Mouse (Mus musculus) layer of hippocampus, postnatal 10 days (tissue): ENCODE measurements around the gene Sema4a. TPM values are rescaled to one million over a fixed set of nuclear protein-coding genes. Genes with fewer than 3 reads are reported as not detected.

ENCODE experiments used
- DNase-seq, 2 experiments: peaks; one replicate each; pipeline ENCODE4 v3.0.0; 2021; ENCODE audit warnings: low spot score in 2 of 2
- long read RNA-seq: library from polyadenylated mRNA; stranded (forward); transcript quantifications from one replicate; pipeline ENCODE4 v2.0.0, GENCODE M21; 2023
- total RNA-seq, 2 experiments: library from RNA; stranded (reverse); gene quantifications; 2 replicates each; pipeline ENCODE4 v1.2.3; 2021

The Sema4a gene
- total RNA-seq, result 10 to 100 TPM; 39.6 to 42.8 TPM
- long read RNA-seq, transcript Sema4a-213 (15 exons, 3,125 nt), result major isoform, 10 of 29 reads
- long read RNA-seq, partial matches to known transcripts, result 2 of 29 reads
- long read RNA-seq, other reads (novel, unspliced or antisense), result 10 of 29 reads

DNA sequence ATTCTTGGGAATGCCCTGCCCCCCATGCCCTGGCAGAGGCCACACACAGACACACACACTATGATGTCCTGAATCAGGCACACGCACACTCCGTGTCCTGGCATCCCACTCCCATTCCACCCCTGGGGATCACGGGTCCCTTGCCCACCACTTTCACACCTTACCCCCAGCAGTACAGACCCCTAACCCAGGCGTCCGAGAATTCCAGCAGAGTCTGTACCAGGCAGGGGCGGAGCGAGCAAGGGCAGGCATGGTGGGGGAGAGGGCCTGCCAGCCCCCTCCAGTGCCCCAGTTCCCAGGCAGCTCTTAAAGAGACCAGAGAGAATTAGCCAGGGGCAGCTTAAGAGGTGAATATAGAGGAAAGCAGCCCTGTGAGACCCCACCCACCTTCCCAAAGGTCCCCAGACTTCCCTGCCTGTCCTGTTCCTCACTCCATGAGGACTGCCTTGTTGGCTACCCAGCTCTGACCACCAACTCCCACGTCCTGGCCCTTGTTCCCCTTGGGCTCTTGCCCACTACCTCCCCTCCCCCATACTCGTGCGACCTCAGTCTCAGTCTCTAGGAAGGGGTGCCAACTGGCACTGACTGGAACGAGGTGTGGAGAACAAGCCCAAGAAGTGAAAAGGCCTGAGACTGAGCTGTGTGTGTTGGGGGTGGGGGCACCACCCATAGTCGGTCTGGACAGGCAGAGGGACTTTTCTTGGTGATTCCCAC, at the start of gene Sema4a:
Gene Sema4a, minus strand, starts transcription at position 200 of the 714 bp plus-strand sequence.
- DNase-seq, result peak; percentile 57 to 69

GRCm38 (mm10) chr3:88509692-88510420, 48.9 kb upstream of the Sema4a start, which contains the start of gene Lmna:
Lmna (minus strand) TSS chr3:88509956.
- peak; percentile 86 to 90 for DNase-seq

DNA sequence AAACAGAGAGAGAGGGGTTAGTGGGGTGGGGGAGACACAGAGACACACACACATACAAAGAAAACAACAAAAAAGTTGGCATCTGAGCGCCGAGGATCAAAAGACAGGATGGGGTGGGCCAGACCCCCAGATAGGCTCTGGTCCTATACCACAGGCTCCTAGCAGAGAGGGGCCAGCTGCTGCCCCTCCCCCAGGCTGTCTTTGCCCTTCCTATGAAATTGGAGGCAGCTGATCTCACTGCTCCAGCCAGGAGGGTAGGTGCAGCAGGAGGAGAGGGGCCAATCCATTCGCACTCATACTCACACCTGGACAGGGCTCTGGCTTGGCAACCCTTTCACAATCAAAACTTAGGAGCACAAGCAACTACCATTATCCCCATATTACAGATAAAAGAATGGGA, 48.3 kb upstream of the Sema4a start:
- no peak for DNase-seq

- no peak for DNase-seq
These were observed 44.8 kb upstream of the Sema4a start for GRCm38 (mm10) chr3:88505765-88506164.

GRCm38 (mm10) chr3:88505081-88505480, 44.1 kb upstream of the Sema4a start:
- DNase-seq, result no peak

- no peak for DNase-seq
These were observed 43.1 kb upstream of the Sema4a start for GRCm38 (mm10) chr3:88503881-88504746.

DNA sequence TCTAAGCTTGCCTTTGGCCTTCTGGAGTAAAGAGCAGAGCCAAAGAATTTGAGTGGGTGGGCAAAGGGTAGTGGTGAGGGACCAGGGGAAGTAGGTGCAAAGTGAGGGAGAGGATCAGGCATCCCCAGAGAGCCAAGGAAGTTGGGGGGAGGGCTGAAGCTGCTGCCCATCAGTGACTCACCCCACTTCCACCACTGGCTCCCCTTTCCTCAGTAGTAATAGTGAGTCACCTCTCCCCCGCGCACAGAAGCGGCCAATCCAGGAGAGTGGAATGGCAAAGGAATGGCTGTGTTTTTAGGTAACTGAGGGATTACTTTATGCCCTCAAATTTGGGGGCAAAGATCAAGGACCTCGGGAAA, 42.5 kb upstream of the Sema4a start:
- DNase-seq, result no peak

DNA sequence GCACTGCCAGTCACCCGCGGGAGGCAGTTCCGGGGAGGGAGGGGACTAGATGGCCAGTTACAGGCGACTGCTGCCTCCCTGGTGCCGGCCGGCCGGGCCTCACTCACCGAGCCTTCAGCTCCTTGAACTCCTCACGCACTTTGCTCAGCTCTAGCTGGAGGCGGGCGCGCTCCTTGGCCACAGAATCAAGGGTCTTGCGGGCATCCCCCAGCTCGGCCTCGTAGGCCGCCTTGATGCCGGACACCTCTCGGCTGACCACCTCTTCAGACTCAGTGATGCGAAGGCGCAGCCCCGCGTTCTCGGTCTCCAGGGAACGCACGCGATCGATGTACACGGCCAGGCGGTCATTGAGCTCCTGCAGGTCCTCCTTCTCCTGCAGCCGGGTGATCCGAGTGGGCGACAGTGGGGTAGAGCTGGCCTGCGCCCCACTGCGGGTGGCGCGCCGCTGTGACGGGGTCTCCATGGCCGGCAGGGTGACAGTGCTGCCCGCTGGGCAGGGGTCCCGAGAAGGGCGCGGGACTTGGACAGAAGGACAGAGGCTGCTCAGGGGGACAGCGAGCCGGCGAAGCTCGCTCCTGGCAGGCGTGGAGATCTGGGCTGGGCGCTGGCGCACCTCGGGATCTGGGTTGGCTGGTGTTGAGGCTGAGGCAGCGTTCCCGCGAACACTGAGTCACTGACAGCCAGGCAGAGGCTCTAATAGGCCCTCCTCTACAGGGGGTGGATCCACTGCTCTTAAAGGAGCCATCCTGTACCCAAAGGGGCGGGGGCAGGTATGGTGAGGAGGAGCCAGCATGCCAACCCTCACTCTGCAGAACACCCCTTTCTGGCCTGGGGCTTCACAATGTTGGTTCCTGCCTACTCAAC, 41.9 kb upstream of the Sema4a start:
- DNase-seq, result peak; percentile 86 to 91

- DNase-seq, result peak in 1 of 2 experiments; percentile 35
These were observed 41.1 kb upstream of the Sema4a start for GRCm38 (mm10) chr3:88502031-88502571.

DNA sequence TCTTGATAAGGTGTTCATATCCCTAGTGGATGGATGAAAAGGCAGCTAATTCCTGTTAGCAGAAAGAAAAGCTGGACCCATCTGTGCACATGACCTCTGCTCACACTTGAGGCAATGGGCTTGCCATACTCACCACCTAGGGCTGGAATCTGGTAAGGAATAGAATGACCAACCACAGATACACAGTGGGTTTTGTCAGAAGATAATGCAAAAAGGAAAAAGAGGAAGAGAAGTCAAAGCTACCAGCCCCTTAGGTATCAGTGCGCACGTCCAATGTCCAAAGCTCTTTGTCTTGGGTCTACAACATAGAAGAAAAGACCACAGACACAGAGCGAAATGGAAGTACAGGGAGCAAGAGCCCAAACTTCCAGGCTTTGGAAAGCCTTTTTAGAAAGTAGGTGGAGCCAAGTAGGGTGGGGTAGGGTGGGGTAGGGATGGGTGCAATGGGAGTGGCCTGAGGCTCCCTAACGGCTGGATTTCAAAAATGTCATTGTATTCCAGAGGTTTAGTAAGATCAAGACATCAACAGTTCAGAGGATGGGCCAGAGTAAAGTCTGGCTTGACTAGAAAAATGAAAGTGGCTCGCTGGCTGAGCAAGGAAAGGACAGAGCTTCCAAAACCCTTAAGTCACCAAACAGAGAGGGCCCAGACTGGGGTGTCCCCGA, 40.5 kb upstream of the Sema4a start:
- no peak for DNase-seq

DNA sequence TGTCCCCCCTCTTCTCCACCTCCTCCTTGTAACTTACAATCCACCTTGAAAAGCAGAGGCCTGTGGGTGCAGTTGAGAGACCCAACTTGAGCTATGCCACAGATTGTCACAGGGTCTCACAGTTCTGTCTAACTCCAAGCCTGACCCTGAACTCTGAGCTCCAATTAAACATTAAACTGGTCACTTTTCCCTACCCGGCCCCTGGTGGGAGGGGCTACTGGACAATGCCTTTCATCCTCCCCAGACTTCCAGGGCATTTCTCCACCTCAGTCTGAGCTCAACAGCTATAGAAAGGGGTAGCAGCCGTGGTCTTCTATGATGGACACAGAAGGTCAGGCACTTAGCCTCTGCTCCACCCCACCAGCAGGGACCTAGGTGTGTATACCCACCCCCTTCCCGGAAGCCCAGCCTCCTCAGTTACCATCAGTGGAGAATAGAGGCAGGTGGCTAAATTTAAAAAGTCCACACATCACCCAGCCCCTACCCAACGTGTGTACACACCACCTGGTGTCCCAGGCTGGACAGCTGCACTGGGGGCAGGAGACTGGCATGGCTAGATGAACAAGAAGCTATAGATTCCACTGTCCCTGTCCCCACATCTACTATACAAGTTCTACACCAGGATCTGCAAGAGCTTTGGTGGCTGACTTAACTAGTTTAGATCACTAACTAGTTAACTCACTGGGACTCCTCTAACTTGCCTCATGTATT, 39.8 kb upstream of the Sema4a start:
- DNase-seq, result no peak

- DNase-seq, result no peak
These were observed 39.1 kb upstream of the Sema4a start for GRCm38 (mm10) chr3:88500087-88500486.

DNA sequence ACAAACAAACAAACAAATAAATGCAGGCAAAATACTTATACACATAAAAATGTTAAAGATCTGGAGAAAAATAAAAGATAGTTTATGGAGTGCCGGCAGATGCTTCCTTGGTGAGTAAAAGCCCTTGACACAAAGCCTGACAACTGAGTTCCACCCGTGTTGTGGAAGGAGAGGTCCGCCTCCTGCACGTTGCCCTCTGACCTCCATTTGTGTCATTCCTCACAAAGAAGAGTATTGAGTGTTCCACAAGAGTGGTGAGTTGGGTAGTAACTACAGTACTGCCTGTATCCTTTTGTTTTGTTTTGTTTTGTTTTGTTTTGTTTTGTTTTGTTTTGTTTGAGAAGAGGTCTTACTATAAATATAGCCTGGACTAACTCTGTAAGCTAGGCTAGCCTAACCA, 38.6 kb upstream of the Sema4a start:
- no peak for DNase-seq

- no peak for DNase-seq
These were observed 34.9 kb upstream of the Sema4a start for GRCm38 (mm10) chr3:88495741-88496415.

- DNase-seq, result peak in 1 of 2 experiments; percentile 55
These were observed 34.0 kb upstream of the Sema4a start for GRCm38 (mm10) chr3:88494836-88495628.

DNA sequence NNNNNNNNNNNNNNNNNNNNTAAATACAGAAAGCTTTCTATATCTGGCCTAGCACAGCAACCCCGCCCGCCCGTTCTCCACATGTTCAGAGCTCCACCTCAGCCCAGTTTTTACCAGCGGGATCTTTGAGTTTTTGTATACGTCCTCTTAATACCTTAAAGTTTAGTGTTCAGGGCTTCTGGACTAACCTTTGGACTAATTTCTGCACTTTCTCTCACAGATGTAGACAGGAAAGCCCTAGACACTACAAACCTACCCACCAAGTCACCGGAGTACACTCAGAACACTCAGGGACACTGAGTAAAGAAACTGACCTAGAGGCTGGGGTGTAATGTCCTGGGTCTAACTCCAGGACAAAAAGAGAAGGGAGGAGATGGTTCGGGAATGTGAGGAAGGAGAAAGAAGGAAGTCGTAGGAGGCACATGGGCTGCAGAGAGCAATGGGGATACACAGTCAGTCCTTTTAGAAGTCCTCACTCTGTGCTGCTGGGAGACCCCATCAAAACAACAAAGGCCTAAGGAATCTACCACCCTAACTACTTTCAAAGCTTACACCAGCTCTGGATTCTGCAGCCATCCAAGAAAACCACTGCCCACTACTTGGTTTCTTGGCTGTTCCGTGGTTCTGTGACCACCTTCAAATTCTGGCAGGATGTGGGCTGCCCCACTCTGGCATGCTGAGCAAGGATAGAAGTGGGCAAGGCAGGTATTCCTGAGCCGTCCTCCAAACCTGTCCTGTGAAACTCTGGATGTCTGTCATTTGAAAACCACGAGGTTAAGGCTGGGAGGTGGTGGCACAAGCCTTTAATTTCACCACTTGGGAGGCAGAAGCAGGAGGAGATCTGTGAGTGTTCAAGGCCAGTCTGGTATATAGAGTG, 33.0 kb upstream of the Sema4a start:
- no peak for DNase-seq

GRCm38 (mm10) chr3:88487396-88487795, 26.4 kb upstream of the Sema4a start:
- no peak for DNase-seq
